Mouse (Mus musculus) kidney, adult 2 months (tissue): ENCODE measurements at regions not wholly inside any gene's neighbourhood (a gene's known extent, or its start where the extent isn't known, plus 50 kb on each side); places are given as distances from the start of the nearest gene placed in this dataset.
A peak's percentile ranks its signal among the peaks of the same experiment; 100 is the strongest.

Experiments used
- DNase-seq: peaks from one replicate; pipeline ENCODE4 v3.0.0; 2021
- H3K27ac ChIP-seq: fragments of 200-500 bp; 2 replicates; pipeline ENCODE4 v1.5.1; 2012; ENCODE audit warnings: low read depth, low read length, control low read depth, inconsistent platforms; ENCODE audit not compliant: insufficient read depth
- H3K27me3 ChIP-seq: fragments of 200-500 bp; replicated peaks from 2 replicates; pipeline ENCODE4 v1.6.1; 2012; ENCODE audit warnings: mild to moderate bottlenecking, moderate library complexity, low read length, inconsistent platforms; ENCODE audit not compliant: control insufficient read depth, insufficient read depth
- H3K36me3 ChIP-seq: fragments of 200-500 bp; 2 replicates; pipeline ENCODE4 v1.6.1; 2012; ENCODE audit warnings: mild to moderate bottlenecking, moderate library complexity, low read length, inconsistent platforms; ENCODE audit not compliant: control insufficient read depth, insufficient read depth
- H3K4me1 ChIP-seq: fragments of 200-500 bp; 2 replicates; pipeline ENCODE4 v1.6.1; 2011; ENCODE audit warnings: low read length; ENCODE audit not compliant: control insufficient read depth, insufficient read depth
- H3K4me3 ChIP-seq: fragments of 200-500 bp; 2 replicates; pipeline ENCODE4 v1.5.1; 2011; ENCODE audit warnings: mild to moderate bottlenecking, low read depth, low read length, control low read depth; ENCODE audit not compliant: insufficient read depth
- CTCF ChIP-seq: fragments of 200-500 bp; conservative IDR thresholded peaks from 2 replicates; pipeline ENCODE4 v1.5.1; 2011; ENCODE audit warnings: low read depth, mild to moderate bottlenecking, control low read depth, low read length, moderate library complexity, mixed read lengths; ENCODE audit not compliant: insufficient read depth, insufficient read length
- POLR2A ChIP-seq: fragments of 200-500 bp; IDR thresholded peaks from one replicate; pipeline ENCODE4 v1.6.1; 2011; ENCODE audit warnings: low read depth, low read length, control low read depth
- WGBS: fragments of 180-500 bp; shearing (Covaris S2); methylation state at CpG from one replicate; pipeline ENCODE4 v1.1.7; 2018; 5-methylcytosine and 5-hydroxymethylcytosine counted together

DNA sequence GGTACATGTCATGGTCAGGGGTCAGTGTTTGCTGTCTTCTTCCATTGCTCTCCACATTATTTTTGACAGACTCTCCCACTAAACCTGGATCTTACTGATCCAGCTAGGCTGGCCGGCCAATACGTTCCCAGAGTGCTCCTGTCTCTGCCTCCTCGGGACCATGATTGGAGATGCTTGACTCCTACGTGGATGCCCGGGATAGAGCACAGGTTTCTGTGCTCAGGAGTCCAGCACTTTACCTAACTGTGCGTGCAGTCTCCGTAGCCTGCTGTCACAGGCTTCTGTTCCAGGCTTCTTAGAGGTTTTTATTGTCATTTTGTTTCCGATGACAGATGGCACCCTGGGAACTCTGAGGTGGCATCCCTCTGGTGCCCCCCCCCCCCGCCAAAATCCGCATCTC, 232.4 kb downstream of the Maf start:
- Histone ChIP-seq H3K27me3 (no peaks in the 10 kb centered on the region), H3K4me3 (no peak overlapping the region), H3K27ac (no peak overlapping the region), H3K4me1 (no peaks in the 10 kb centered on the region), H3K36me3 (no peaks in the 10 kb centered on the region)
- 79% methylated on average over 10 of the region's 10 CpGs for WGBS
- no peak for DNase-seq
- no peak for TF ChIP-seq CTCF

DNA sequence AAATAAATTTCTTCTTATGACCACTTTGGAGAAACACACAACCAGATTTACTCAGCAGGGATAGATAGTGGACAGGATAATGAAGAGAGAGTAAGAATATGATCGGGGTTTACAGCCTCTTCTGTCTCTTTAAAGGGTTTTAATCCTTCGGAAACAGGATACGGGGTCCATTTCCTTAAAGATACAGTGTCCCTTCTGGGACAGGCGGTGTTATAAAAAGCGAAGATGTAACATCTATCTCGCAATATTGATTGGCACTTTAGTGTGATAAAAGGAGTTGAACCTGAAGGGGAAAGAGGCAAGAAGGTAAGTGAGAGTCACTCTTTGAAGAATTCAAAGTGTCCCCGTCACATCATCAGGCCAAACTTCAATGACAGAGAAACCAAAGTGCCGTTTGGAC, 233.6 kb downstream of the Maf start:
- no peak for DNase-seq
- H3K4me3 ChIP-seq = no peak overlapping the region
- no peaks in the 10 kb centered on the region for H3K27me3 ChIP-seq
- H3K27ac ChIP-seq = no peak overlapping the region
- no peaks in the 10 kb centered on the region for H3K4me1 ChIP-seq
- H3K36me3 ChIP-seq = no peaks in the 10 kb centered on the region
- WGBS = 18% methylated on average over 8 of the region's 8 CpGs
- no peak for TF ChIP-seq CTCF
- no peak for TF ChIP-seq POLR2A

GRCm38 (mm10) chr8:115466553-115466952, 241.0 kb downstream of the Maf start:
- 16% methylated on average over 9 of the region's 9 CpGs for WGBS
- H3K4me1 ChIP-seq = no peaks in the 10 kb centered on the region
- H3K4me3 ChIP-seq = no peak overlapping the region
- H3K27ac ChIP-seq = no peak overlapping the region
- peak; percentile 55 for DNase-seq
- no peaks in the 10 kb centered on the region for H3K27me3 ChIP-seq
- TF ChIP-seq POLR2A (no peak), CTCF (no peak)
- no peaks in the 10 kb centered on the region for H3K36me3 ChIP-seq

DNA sequence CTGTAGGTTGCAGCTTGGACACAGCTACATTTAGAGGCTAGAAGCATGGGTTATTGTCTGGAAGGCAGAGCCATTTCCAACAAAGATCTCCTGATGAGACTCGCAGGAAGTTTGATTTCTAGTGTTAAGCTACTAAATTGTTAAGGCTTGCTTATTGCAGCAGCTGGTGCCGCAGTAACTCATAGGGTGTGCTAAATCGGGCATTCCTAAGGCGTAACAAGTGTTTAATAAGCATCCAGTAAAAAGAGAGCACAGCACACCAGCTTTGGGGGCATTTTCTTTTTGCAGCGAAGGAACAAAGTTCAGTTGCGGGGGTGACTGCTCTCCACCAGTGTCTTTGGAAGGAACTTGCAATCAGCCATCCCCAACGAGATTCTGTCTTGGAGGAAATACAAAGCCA, 241.5 kb downstream of the Maf start:
- Histone ChIP-seq H3K4me1 (no peaks in the 10 kb centered on the region), H3K27me3 (no peaks in the 10 kb centered on the region), H3K36me3 (no peaks in the 10 kb centered on the region), H3K4me3 (no peak overlapping the region), H3K27ac (no peak overlapping the region)
- 46% methylated on average over 7 of the region's 7 CpGs for WGBS
- DNase-seq = no peak
- no peak for TF ChIP-seq CTCF
- no peak for TF ChIP-seq POLR2A

DNA sequence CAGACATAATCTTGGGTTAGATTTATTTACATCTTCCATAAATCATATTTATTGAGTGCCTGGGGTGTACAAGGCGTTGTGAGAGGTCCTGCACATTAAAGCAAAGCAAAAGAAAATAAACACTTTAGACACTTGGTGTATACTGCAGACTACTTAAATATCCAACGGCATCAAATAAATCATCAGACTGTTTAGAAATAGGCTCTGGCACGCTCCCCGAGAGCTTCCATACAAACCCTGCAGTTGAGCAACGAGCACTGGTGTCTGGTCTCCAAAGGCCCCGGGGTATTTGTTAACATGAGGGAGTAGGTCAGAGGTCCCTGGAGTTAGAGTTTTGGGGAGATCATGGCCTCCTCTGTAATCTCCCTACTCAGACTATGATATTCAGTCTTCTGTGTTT, 244.9 kb downstream of the Maf start:
- Histone ChIP-seq H3K4me1 (no peaks in the 10 kb centered on the region), H3K27me3 (no peaks in the 10 kb centered on the region), H3K36me3 (no peaks in the 10 kb centered on the region), H3K4me3 (no peak overlapping the region), H3K27ac (no peak overlapping the region)
- TF ChIP-seq CTCF (no peak), POLR2A (no peak)
- DNase-seq = peak; percentile 25
- 44% methylated on average over 6 of the region's 6 CpGs for WGBS

DNA sequence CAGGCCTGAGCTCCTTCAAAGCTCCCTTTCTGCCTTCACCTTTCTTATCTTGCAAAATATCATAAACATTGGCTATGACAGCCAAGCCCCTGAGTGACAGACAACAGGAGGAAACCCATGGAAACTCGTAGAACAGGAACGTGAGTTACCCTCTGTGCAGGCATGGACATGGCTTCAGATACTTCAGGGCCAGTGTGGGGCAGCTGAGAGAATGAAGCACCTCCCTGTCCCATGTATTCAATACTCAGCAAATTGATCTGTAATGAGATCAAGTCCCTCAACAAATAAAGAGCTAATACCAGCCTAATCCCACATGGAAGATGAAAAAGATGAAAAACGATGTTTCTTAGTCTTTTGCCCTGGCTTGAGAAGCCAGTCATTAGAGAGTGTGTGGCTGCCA, 249.5 kb downstream of the Maf start:
- WGBS = 79% methylated on average over 3 of the region's 3 CpGs
- TF ChIP-seq POLR2A = no peak
- no peak for TF ChIP-seq CTCF
- Histone ChIP-seq H3K4me3 (no peak overlapping the region), H3K36me3 (no peaks in the 10 kb centered on the region), H3K27ac (no peak overlapping the region), H3K27me3 (no peaks in the 10 kb centered on the region), H3K4me1 (no peaks in the 10 kb centered on the region)
- DNase-seq = no peak

- WGBS = 86% methylated on average over 1 of the region's 1 CpGs
- Histone ChIP-seq H3K27ac (no peak overlapping the region), H3K4me3 (no peak overlapping the region), H3K27me3 (no peaks in the 10 kb centered on the region), H3K36me3 (no peaks in the 10 kb centered on the region), H3K4me1 (no peaks in the 10 kb centered on the region)
- TF ChIP-seq POLR2A (no peak), CTCF (no peak)
- DNase-seq = no peak
These were observed 256.8 kb downstream of the Maf start for GRCm38 (mm10) chr8:115450789-115451188.

- Histone ChIP-seq H3K36me3 (no peaks in the 10 kb centered on the region), H3K27ac (no peak overlapping the region), H3K4me1 (no peaks in the 10 kb centered on the region), H3K27me3 (no peaks in the 10 kb centered on the region), H3K4me3 (no peak overlapping the region)
- DNase-seq = no peak
- WGBS = 82% methylated on average over 3 of the region's 3 CpGs
- no peak for TF ChIP-seq CTCF
- TF ChIP-seq POLR2A = no peak
These were observed 259.2 kb downstream of the Maf start for GRCm38 (mm10) chr8:115448367-115448766.
